Mouse (Mus musculus): ENCODE results near the gene Dlgap1.

GRCm38 (mm10) chr17:70856871-70857415 is 888.1 kb downstream of the Dlgap1 start:
- TF ChIP-seq EP300 (IDR thresholded peaks at IDR 0.05; ENCODE audit: insufficient read depth, low read depth, low read length) = no peak
- no peak for TF ChIP-seq CTCF (IDR thresholded peaks at IDR 0.05)

Data from heart, adult 2 months (tissue).